Mouse (Mus musculus) liver, postnatal 0 days (tissue): ENCODE measurements around the gene Knstrn.

Experiments
- CTCF ChIP-seq: sonication (generic); IDR thresholded peaks from 2 replicates; pipeline ENCODE4 v1.5.1; 2016; ENCODE audit warnings: antibody characterized with exemption, low read depth
- EP300 ChIP-seq: IDR thresholded peaks from 2 replicates; pipeline ENCODE4 v1.6.1; 2016; ENCODE audit warnings: antibody characterized with exemption, low read depth, mild to moderate bottlenecking

DNA sequence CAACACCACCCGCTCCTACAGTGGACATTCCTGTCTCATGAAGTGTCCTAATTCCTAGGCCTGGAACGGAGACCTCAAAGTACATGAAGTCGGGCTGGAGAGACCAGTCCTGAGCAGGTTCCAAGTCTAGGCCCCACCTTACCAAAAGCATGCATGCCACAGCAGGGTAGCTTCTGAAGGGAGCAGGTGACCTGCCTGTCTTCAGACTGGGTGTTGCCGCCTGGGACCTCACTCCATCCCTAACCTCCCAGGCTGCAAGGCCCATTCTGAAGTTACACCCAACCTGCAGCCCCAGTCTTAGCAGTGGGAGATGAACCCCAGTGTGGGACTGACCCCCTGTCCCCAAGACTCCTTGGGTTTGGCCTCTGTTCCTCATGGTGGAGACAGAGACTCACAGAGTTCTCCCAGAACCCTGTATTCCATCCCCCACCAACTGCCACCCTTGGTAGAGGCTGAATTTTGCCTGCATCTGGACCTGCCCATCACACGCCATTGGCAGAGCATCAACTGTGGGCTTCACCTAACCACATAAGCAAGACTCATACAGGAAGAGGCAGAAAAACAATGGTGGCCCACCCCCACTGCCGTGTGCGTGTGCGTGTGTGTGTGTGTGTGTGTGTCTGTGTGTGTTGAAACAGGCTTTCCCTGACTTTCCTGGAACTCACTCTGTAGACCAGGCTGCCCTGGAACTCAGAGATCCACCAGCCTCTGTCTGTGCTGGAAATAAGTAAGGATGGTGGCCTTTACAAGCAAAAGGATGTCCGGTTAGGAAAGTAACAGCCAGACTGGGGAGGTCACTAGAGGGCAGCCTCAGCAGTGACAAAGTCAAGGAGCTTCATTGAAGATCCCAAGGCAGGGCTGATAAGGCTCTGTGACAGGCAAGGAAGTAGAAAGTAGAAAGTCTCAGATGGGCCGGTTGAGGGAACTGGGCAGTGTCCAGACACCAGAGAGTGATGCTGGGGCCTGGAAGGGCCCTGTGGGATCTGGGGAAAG is 47.5 kb upstream of the Knstrn start:
- TF ChIP-seq CTCF (peak; percentile 50), EP300 (no peak)
